Mouse (Mus musculus) cerebellum, adult (tissue): ENCODE measurements at regions not wholly inside any gene's neighbourhood (a gene's known extent, or its start where the extent isn't known, plus 50 kb on each side); places are given as distances from the start of the nearest gene placed in this dataset.
A peak's percentile ranks its signal among the peaks of the same experiment; 100 is the strongest.

ENCODE experiments used
- ATAC-seq: cut with Nextera tagmentation; 2 replicates; pipeline ENCODE4 v1.9.2; 2017; ENCODE audit warnings: mild to moderate bottlenecking, moderate library complexity, mixed read lengths; ENCODE audit not compliant: insufficient number of reproducible peaks, low FRiP score, low TSS enrichment

DNA sequence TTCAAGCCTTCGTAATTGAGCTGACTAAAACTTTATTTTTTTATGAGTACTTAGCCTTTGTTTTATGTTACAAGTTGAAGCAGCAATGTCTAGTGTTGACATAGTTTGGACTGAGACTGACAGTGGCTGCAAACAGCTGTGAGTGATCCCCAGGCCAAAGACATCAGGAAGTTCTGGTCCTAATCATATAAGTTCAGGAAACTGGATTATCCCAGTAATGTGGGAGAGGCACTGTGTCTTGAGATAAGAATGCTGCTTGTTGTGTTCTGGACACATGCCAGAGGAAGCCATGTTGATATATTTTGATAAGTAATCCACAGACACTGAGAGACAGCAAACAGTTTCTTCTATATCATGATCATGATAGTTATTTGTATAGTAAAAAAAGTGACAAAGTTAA lies 153.4 kb downstream of the Lrriq3 start:
- ATAC-seq: no peak

DNA sequence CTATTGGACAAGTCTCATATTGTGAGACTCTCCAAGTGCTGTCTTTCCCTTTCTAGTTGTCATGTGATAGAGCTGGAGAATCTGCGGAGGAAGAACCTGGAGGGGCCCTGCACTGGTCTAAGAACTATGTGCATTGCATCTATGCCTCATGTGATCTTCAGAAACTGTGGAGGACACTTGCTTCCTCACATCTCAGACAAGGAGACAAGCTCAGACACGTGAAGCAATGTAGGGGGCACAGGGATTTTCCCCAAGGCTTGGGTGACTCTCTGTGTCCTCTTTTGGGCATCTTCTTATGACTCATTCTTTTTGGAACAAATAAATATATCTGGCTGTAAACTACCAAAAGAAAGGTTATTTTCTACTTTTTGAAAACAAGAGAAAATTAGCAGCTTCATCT lies 153.9 kb downstream of the Lrriq3 start:
- ATAC-seq: no peak

DNA sequence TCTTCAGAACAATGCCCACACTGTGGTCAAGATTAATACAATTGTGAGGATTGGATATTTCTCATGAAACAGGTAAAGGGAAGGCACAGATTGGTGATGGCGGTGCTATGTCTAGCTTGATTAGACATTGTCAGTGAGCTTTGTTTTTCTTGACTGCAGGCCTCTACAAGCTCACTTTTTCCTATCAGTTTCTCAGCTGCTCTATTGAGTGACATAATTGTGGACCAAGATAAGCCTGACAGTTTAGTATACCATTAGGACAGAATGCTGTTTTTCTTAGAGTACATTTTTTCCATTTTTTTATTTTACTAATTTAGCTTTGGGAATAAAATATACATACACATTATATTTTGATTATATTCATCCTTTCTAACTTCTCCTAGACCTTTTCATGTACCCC lies 154.7 kb downstream of the Lrriq3 start:
- no peak for ATAC-seq

DNA sequence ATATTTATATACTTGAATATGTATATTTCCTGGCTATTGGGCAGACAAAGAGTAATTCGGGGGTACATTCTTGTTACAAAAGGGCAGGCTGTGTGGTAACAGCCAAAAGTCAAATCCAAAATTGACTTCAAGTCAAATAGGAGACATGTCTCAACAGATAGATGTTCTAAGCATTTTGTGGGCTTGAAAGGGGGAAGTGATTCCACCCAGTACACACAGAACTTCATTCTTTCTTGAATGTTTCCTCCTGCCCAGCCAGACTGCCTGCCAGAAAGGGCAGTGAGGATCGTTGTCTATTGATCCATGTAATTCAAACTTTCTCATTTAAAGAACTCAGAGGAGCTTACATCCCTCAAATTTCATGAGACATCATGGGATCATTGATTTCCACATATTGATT lies 157.7 kb downstream of the Lrriq3 start:
- ATAC-seq: no peak

GRCm38 (mm10) chr3:155298206-155298605 lies 205.0 kb downstream of the Lrriq3 start:
- ATAC-seq: no peak

GRCm38 (mm10) chr3:155298724-155299123 lies 205.5 kb downstream of the Lrriq3 start:
- no peak; the same call in 1 of the 2 replicates for ATAC-seq

DNA sequence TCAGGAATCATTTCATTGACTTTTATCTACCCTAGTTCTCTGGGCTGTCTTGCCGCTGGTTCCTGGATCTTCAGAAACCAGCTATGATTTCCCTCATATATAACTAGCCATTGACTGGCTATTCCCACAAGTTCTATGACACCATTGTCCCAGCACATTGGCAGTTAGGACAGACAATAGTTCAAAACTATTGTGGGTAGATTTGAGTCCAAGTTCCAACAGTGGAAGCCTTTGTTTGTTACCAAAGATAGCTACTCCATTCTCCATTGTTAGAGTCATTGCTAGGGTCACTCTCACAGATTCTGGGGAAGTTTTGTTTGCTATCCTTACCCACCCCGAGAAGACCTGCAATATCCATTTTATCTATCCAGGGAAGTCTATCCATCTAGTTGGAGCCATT lies 229.1 kb downstream of the Lrriq3 start:
- ATAC-seq: no peak

GRCm38 (mm10) chr3:155329701-155330100 lies 236.5 kb downstream of the Lrriq3 start:
- 0 out of 2 replicates have a peak, but pooled peaks have one; percentile 52 for ATAC-seq

DNA sequence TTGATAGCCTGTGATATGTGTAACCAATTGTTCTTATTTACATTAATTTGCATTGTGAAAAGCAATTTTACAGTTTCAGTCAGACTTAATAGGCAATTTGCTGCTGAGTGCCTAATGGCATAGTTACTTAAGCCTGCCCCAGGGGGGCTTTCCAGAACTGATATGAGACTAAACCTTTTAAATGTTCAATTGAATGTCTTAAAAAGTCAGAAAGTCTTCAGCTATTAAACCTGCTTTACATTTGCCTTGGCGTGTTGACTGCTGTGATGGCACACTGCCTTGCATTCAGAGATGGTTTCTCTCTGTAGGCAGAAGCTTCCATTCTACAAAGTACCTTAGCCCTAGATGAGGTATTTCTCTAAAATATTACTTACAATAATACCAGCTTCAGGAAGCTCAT lies 256.0 kb downstream of the Lrriq3 start:
- no peak for ATAC-seq

GRCm38 (mm10) chr3:155351636-155352035 lies 258.4 kb downstream of the Lrriq3 start:
- ATAC-seq: no peak

DNA sequence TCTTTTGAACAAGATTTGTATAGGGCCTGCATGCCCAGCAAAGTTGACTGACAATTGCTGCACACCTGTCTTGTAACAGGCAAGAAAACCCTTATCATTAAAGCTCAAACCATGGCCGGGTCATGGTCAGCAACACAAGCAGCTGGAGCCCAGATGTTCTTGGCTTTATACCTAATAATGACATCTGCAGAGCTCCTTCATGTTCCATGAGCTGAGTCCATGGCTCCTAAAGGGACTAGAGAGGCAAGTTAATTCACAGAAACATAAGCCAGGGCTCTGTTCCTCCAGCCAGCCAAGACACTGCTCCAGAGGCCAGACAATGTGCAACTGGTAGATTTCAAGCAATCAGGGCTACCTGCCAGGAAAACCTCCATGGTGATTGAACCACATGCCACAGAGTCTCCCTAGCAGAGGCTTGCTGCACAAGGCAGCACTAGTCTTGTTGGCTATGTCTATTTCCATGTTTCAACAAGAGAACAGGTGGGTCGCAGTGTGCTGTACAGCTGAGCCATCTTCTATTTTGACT lies 259.1 kb downstream of the Lrriq3 start:
- no peak for ATAC-seq

DNA sequence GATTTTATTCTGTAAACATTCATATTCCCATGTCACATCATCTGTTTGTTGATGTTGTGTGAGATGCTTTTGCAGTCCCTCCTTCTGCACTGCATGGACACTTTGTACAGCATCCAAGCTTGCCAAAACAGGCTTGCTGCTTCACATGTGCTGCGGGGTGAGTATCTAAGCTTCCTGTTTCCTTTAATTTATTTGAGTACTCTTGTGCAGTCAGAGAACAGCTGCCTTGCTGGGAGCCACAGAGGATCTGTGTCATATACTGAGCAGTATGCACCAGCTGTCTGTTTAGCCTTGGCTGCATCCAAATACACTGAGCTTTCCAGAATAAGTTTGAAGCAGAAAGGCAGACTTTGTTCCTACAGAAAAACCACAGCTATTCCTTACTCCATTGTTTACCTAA lies 267.2 kb downstream of the Lrriq3 start:
- ATAC-seq: no peak

GRCm38 (mm10) chr3:155370716-155371115 lies 277.5 kb downstream of the Lrriq3 start:
- no peak for ATAC-seq

DNA sequence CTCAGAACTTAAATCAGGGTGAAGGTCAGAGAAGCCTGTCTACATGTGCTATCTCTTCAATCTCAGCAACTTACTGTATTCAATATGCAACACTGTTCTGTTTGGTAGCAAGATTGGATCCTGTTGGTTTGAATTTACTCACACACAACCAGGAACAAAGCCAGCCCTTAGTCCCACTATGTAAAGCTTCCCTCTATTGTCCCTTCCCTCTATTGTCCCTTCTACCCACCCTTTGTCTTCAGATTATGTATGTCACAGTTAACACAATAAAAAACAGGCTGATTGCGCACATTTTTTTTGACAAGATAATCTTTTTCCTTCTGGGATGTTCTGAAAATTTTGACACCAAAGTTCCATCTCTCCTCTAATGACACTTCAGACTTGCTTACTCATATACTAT lies 280.4 kb downstream of the Lrriq3 start:
- no peak for ATAC-seq

DNA sequence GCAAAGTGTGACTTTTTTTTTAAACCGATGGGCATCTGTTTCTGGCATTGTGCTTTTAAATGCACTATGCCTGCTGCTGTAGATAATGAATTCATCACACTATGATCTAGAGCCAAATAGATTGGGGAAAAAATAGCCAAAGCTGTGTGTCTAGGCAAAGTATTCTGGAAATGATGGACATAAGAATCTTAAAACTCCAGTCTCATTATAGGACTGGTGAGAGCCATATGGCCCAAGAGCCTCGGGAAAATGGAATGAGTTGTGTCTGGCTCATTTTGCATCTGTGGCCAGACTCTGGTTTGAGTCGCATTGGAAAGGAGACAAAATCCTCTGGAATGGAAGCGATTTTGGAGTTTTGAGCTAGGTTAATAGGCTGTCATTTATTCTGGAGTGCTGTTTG lies 288.7 kb downstream of the Lrriq3 start:
- no peak for ATAC-seq

DNA sequence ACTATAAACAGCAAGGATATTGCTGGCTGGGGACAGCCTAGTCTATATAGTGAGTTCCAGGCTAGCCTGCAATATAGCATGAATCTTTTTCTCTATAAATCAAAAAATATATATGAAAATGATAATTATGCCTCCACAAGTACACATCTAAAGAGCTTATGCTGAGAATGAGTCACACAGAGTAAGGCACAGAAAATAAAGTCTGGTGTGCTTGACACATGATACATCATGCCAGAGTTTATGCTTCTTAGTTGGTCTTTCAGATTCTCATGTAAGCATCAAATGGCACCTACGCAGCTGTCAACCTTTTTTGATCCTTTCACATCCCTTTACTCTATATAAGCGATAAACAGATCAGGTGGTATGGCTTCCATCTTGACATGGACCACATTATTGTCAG lies 289.6 kb downstream of the Lrriq3 start:
- no peak for ATAC-seq

GRCm38 (mm10) chr3:155390666-155391065 lies 297.4 kb downstream of the Lrriq3 start:
- ATAC-seq: no peak

GRCm38 (mm10) chr3:155396134-155396533 lies 302.9 kb downstream of the Lrriq3 start:
- no peak for ATAC-seq

- no peak for ATAC-seq
These were observed 308.5 kb downstream of the Lrriq3 start for GRCm38 (mm10) chr3:155401763-155402162.

GRCm38 (mm10) chr3:155408907-155409306 lies 315.7 kb downstream of the Lrriq3 start:
- no peak for ATAC-seq

DNA sequence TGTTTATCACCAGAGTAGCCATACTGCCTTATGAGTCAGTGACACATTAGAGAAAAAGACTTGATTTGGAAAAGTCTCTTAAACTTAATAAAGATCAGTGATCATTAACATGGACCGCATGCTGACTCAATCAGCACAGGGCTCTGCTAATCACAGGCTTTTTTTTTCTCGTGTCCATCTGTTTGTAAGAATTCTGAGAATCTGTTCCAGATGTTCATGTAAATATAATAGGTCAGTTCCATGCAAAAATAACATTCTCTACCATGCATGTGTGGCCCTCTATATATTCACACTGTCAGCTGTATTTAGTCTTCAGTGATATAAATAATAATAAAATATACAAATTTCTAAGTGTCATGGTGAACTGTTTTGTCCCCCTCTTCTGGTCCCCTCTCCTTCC lies 316.1 kb downstream of the Lrriq3 start:
- ATAC-seq: no peak

GRCm38 (mm10) chr3:155409867-155410266 lies 316.6 kb downstream of the Lrriq3 start:
- no peak for ATAC-seq
